Mouse (Mus musculus) C2C12 (cell line): ENCODE results near the gene Usp16.

Experiments
- CTCF ChIP-seq: IDR thresholded peaks from one replicate; pipeline ENCODE4 v1.5.1; 2011; ENCODE audit not compliant: control insufficient read depth, insufficient read depth, insufficient read length
- FOSL1 ChIP-seq: IDR thresholded peaks from one replicate; pipeline ENCODE4 v1.8.0; 2011; ENCODE audit warnings: mild to moderate bottlenecking, low read length; ENCODE audit not compliant: poor library complexity, insufficient read depth, severe bottlenecking
- MYOD1 ChIP-seq: IDR thresholded peaks from one replicate; pipeline ENCODE4 v1.6.1; 2011; ENCODE audit warnings: low read depth; ENCODE audit not compliant: control insufficient read depth, insufficient read length

DNA sequence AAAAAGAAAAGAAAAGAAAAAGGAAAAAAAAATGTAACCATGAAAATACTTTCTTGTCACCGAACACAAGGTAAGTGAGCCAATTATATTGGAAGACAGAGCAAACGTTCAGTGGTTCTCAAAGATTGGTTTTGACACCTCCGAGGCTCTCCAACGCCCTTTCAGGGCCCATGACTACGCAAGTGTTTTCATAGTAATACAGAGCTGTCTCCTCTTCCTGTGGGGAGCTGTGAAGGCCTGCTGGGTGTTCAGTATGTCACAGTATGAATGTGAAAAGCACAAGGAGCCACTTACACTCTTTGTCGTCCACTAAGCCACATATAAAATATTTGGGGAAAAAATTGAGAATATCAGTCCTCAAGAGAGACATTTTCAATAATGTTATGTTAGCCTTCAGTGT is 42.7 kb downstream of the Usp16 start:
- no peak for TF ChIP-seq MYOD1
- TF ChIP-seq CTCF: no peak
- TF ChIP-seq FOSL1: no peak
